Mouse (Mus musculus): ENCODE measurements around the gene Susd6.

Susd6 gene

GRCm38 (mm10) chr12:80839631-80840030, 49.3 kb downstream of the Susd6 start:
- 17% methylated on average over 2 of the region's 2 CpGs for WGBS

- 89% methylated on average over 1 of the region's 1 CpGs for WGBS
These were observed 51.3 kb downstream of the Susd6 start for GRCm38 (mm10) chr12:80841618-80842017.

GRCm38 (mm10) chr12:80842609-80843008, 52.3 kb downstream of the Susd6 start:
- 98% methylated on average over 1 of the region's 1 CpGs for WGBS

- 70% methylated on average over 2 of the region's 2 CpGs for WGBS
These were observed 52.9 kb downstream of the Susd6 start for GRCm38 (mm10) chr12:80843236-80843635.

GRCm38 (mm10) chr12:80843651-80844444, 53.5 kb downstream of the Susd6 start:
- 76% methylated on average over 4 of the region's 4 CpGs for whole genome bisulfite sequencing

GRCm38 (mm10) chr12:80845901-80846300, 55.6 kb downstream of the Susd6 start:
- WGBS, result 85% methylated on average over 1 of the region's 1 CpGs

- 74% methylated on average over 1 of the region's 1 CpGs for WGBS
These were observed 56.6 kb downstream of the Susd6 start for GRCm38 (mm10) chr12:80846861-80847268.

GRCm38 (mm10) chr12:80852001-80852400, 61.7 kb downstream of the Susd6 start:
- 80% methylated on average over 1 of the region's 1 CpGs for WGBS

- WGBS, result 31% methylated on average over 3 of the region's 3 CpGs
These were observed 63.4 kb downstream of the Susd6 start for GRCm38 (mm10) chr12:80853737-80854136.

- 97% methylated on average over 4 of the region's 4 CpGs for WGBS
These were observed 64.4 kb downstream of the Susd6 start for GRCm38 (mm10) chr12:80854671-80855070.

- WGBS, result 87% methylated on average over 2 of the region's 2 CpGs
These were observed 64.8 kb downstream of the Susd6 start for GRCm38 (mm10) chr12:80855100-80855499.

GRCm38 (mm10) chr12:80855581-80855980, 65.3 kb downstream of the Susd6 start:
- 79% methylated on average over 1 of the region's 1 CpGs for WGBS

- WGBS, result 70% methylated on average over 3 of the region's 3 CpGs
These were observed 67.5 kb downstream of the Susd6 start for GRCm38 (mm10) chr12:80857636-80858293.

- WGBS, result 68% methylated on average over 2 of the region's 2 CpGs
These were observed 68.0 kb downstream of the Susd6 start for GRCm38 (mm10) chr12:80858307-80858706.

GRCm38 (mm10) chr12:80861916-80862315, 71.6 kb downstream of the Susd6 start:
- 3% methylated on average over 1 of the region's 1 CpGs for WGBS

GRCm38 (mm10) chr12:80863370-80863769, 73.1 kb downstream of the Susd6 start:
- WGBS, result 70% methylated on average over 2 of the region's 2 CpGs

- 84% methylated on average over 4 of the region's 4 CpGs for WGBS
These were observed 74.9 kb downstream of the Susd6 start for GRCm38 (mm10) chr12:80865175-80865574.

- 57% methylated on average over 2 of the region's 2 CpGs for WGBS
These were observed 75.7 kb downstream of the Susd6 start for GRCm38 (mm10) chr12:80866023-80866422.

GRCm38 (mm10) chr12:80867083-80867482, 76.8 kb downstream of the Susd6 start:
- WGBS, result 72% methylated on average over 3 of the region's 3 CpGs

- 91% methylated on average over 7 of the region's 7 CpGs for WGBS
These were observed 78.1 kb downstream of the Susd6 start for GRCm38 (mm10) chr12:80868401-80868800.

- WGBS, result 52% methylated on average over 7 of the region's 7 CpGs
These were observed 87.1 kb downstream of the Susd6 start for GRCm38 (mm10) chr12:80877215-80878092.

GRCm38 (mm10) chr12:80878093-80878430, 87.8 kb downstream of the Susd6 start:
- WGBS, result 46% methylated on average over 6 of the region's 6 CpGs

Data from cerebral cortex, adult 2 months (tissue).